Mouse (Mus musculus) E14TG2a.4 (cell line): ENCODE measurements around the gene Slc9a3.
A peak's percentile ranks its signal among the peaks of the same experiment; 100 is the strongest.

Experiments used
- H3K27me3 ChIP-seq: 2 replicates; pipeline ENCODE4 v1.6.1; 2014; ENCODE audit warnings: low read length, control low read depth; ENCODE audit not compliant: insufficient read depth
- H3K36me3 ChIP-seq: 2 replicates; pipeline ENCODE4 v1.6.1; 2014; ENCODE audit warnings: low read length, control low read depth; ENCODE audit not compliant: insufficient read depth
- H3K4me1 ChIP-seq: replicated peaks from 2 replicates; pipeline ENCODE4 v1.6.1; 2014; ENCODE audit warnings: low read depth, low read length, control low read depth
- H3K4me3 ChIP-seq: replicated peaks from 2 replicates; pipeline ENCODE4 v1.5.1; 2014; ENCODE audit warnings: mild to moderate bottlenecking, low read length
- H3K9me3 ChIP-seq: 2 replicates; pipeline ENCODE4 v1.6.1; 2014; ENCODE audit warnings: low read length, control low read depth
- CTCF ChIP-seq: conservative IDR thresholded peaks from 2 replicates; pipeline ENCODE4 v1.5.1; 2014; ENCODE audit warnings: low read length
- NANOG ChIP-seq: IDR thresholded peaks from 2 replicates; pipeline ENCODE4 v1.6.1; 2014; ENCODE audit warnings: borderline replicate concordance, low read length, mixed read lengths
- POU5F1 ChIP-seq: IDR thresholded peaks from 2 replicates; pipeline ENCODE4 v1.6.1; 2014; ENCODE audit warnings: low read length, borderline replicate concordance

The Slc9a3 gene

DNA sequence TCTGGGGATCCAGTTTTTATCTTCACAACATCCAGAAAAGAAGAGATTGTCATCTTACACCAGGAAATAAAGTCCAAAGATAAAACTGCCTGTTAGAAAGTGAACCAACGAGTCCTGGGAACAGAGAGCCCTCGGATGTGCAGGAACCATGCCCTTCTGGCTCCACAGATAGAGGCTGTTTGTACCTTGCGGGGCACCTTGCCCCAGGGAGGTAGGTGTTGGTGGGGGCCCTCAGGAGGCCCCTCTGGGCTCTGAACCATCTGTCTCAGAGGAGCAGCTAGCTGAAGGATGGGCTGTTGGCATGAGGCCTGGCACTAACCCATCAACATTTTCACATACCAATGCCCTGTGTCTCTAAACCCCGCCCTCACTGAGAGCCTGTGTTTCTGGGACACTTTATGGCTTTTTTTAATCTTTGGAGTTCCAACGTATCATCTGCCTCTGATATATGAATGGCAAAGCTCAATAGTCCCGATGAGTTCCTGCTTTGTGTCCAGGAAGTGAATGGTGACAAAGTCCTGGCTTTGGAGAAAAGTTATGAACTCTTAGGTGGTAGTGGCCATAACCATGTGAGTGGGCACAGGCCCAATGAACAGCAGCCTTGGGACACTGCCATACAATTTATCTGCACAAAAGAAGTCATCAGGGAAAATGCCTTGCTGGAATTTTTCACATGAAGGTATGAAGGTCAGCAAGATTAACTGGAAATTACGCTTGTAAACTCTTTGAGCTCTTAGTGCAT lies 17.8 kb downstream of the Slc9a3 start:
- Histone ChIP-seq H3K9me3 (no peaks in the 10 kb centered on the region), H3K4me1 (no peaks in the 10 kb centered on the region), H3K4me3 (no peak overlapping the region), H3K27me3 (no peaks in the 10 kb centered on the region), H3K36me3 (no peaks in the 10 kb centered on the region)
- no peak for TF ChIP-seq NANOG
- no peak for TF ChIP-seq POU5F1
- TF ChIP-seq CTCF = no peak

DNA sequence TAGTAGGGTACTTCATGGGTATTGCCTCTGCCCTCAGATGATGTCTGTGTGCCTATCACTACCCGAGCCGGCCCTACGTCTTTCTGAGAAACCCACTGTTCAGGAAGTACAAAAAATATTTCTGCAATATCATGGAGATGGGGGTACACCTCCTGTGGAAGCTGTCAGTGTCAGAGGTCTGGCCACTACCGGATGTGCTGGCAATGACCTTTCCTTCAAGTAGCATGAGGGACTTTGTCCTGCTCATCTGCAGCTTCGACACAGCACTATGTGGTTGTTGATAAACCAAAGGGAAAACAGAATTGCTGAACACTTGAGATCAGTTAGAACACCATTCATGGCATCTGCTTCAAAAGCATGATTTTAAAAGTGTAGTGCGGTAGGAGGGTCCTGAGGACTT lies 19.5 kb downstream of the Slc9a3 start:
- Histone ChIP-seq H3K27me3 (no peaks in the 10 kb centered on the region), H3K36me3 (no peaks in the 10 kb centered on the region), H3K4me1 (no peaks in the 10 kb centered on the region), H3K4me3 (no peak overlapping the region), H3K9me3 (no peaks in the 10 kb centered on the region)
- TF ChIP-seq POU5F1 (no peak), CTCF (no peak), NANOG (no peak)

- Histone ChIP-seq H3K27me3 (no peaks in the 10 kb centered on the region), H3K4me1 (no peaks in the 10 kb centered on the region), H3K9me3 (no peaks in the 10 kb centered on the region), H3K36me3 (no peaks in the 10 kb centered on the region), H3K4me3 (no peak overlapping the region)
- TF ChIP-seq CTCF (no peak), POU5F1 (no peak), NANOG (no peak)
Observed at GRCm38 (mm10) chr13:74143282-74143681, 22.0 kb downstream of the Slc9a3 start.

DNA sequence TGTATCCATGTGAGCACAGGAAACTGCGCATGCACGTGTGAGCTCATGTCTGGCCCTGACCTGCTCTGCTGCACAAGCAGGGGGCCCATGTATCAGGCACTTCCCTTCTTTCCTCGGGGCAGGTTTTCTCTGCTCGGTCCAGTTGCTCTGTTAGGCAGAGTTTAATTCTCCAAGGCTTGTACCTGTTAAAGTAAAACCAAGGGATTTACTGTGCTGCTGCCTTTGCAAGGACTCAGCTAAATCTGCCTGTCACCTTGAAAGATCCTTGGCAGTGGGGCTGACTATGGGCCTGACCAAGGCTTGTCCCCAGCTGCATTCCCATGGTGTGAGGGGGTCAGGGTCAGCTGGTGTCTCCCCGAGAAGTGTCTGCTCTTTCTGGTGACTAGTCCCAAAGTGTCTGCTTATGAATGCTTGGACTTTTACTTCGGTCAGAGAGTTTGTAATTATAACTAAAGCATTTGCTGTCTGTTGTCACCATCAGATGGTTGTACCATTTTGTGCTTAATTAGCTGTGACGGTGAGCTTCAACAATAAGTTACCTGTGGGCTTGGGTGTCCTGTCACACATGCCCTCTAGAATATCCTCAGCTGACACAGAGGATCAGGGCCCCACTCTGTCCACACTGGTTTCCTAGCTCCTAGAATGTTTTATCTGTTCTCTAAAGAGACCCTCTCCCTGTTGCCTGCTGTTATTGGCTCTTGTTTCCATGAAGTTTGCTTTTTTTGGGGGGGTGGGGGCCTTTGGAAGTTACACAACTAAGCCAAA lies 23.0 kb downstream of the Slc9a3 start:
- Histone ChIP-seq H3K27me3 (no peaks in the 10 kb centered on the region), H3K4me3 (no peak overlapping the region), H3K36me3 (no peaks in the 10 kb centered on the region), H3K9me3 (no peaks in the 10 kb centered on the region), H3K4me1 (no peaks in the 10 kb centered on the region)
- TF ChIP-seq POU5F1 (no peak), NANOG (no peak), CTCF (no peak)

GRCm38 (mm10) chr13:74145983-74146622 lies 24.8 kb downstream of the Slc9a3 start:
- no peaks in the 10 kb centered on the region for H3K27me3 ChIP-seq
- H3K4me1 ChIP-seq = no peaks in the 10 kb centered on the region
- H3K4me3 ChIP-seq = no peak overlapping the region
- H3K9me3 ChIP-seq = no peaks in the 10 kb centered on the region
- no peaks in the 10 kb centered on the region for H3K36me3 ChIP-seq
- TF ChIP-seq NANOG (no peak), POU5F1 (no peak), CTCF (no peak)

- Histone ChIP-seq H3K36me3 (no peaks in the 10 kb centered on the region), H3K4me1 (no peaks in the 10 kb centered on the region), H3K9me3 (no peaks in the 10 kb centered on the region), H3K27me3 (no peaks in the 10 kb centered on the region), H3K4me3 (no peak overlapping the region)
- TF ChIP-seq POU5F1 = no peak
- TF ChIP-seq CTCF = no peak
- TF ChIP-seq NANOG = no peak
Observed at GRCm38 (mm10) chr13:74147327-74147726, 26.1 kb downstream of the Slc9a3 start.

DNA sequence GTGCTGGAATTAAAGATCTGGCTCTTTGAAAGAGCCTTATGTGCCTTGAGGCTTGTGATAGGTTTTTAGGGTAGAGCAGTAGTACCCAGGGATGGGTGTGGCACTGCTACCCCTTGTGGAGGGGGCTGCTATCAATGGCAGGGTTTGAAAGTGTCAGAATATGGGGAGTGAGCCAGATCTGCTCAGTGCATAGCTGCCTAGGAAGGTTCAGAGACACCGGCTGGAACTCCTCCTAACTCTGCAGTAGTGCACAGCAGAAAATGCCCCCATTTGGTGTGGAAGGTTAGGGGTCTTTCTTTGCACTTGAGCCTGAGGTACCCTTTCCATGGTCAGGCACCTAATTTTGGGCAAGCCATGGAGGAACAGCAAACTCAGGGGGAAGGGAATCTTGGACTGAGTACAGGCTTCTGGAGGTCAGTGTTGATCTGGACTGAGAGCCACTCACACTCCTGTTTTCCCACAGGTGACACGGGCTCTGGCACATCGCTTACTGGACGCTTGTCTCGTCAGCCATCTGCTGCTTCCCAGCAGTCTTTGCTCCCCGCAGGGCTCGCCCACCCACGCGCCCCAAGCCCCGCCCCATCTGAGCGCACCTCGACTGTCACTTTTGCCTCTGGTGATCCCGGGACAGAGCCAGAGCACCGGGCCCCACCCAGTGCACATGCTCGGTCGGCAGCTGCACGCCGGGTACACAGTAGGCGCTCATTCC lies 45.2 kb downstream of the Slc9a3 start:
- Histone ChIP-seq H3K4me1 (peaks cover 17% of the 10 kb centered on the region), H3K4me3 (peak overlapping the region; percentile 62), H3K36me3 (peaks cover 6% of the 10 kb centered on the region; the same call in 1 of the 2 replicates), H3K27me3 (peaks cover 47% of the 10 kb centered on the region), H3K9me3 (no peaks in the 10 kb centered on the region)
- TF ChIP-seq CTCF = no peak
- no peak for TF ChIP-seq POU5F1
- TF ChIP-seq NANOG = no peak

DNA sequence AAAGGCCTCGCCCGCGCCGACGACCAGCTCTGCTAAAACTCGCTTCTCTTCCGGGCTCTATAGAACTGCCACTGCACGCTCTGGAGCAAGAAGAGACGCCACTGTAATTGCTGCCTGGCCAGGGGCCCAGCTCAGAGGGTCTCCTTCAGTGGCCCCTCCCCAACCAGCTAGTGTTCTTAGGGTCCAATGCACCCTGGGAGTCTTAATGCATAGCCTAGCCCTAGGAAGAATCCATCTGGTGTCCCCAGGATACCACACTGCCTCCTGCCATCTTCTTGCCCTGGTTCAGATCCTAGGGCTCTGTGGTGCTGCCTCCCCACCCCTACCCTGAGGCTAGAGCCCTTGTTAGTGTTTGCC lies 45.8 kb downstream of the Slc9a3 start:
- Histone ChIP-seq H3K36me3 (peaks cover 12% of the 10 kb centered on the region), H3K4me3 (peak overlapping the region; percentile 62), H3K9me3 (no peaks in the 10 kb centered on the region), H3K4me1 (peaks cover 17% of the 10 kb centered on the region), H3K27me3 (peaks cover 47% of the 10 kb centered on the region)
- no peak for TF ChIP-seq POU5F1
- no peak for TF ChIP-seq CTCF
- no peak for TF ChIP-seq NANOG
